Mouse (Mus musculus) megakaryocyte, embryonic 14.5 days (primary cell): ENCODE results near the gene B3gnt4. TPM values are rescaled to one million over a fixed set of nuclear protein-coding genes. Genes with fewer than 3 reads are reported as not detected.
"Not testable (repeated sequence)": the region's sequence is repeated elsewhere in the genome, so short reads cannot be mapped to it uniquely, and the experiment has no call there.

Experiments used
- H3K27me3 ChIP-seq: replicated peaks from 2 replicates; pipeline ENCODE3; 2012; ENCODE audit warnings: inconsistent platforms
- H3K36me3 ChIP-seq: replicated peaks from 2 replicates; pipeline ENCODE3; 2012; ENCODE audit warnings: low read length, inconsistent platforms, mixed read lengths
- H3K4me1 ChIP-seq: 2 replicates; pipeline ENCODE4 v1.6.1; 2012; ENCODE audit warnings: inconsistent platforms
- H3K4me3 ChIP-seq: replicated peaks from 2 replicates; pipeline ENCODE3; 2012; ENCODE audit warnings: moderate library complexity, mild to moderate bottlenecking, inconsistent platforms
- H3K9me3 ChIP-seq: 2 replicates; pipeline ENCODE4 v1.6.1; 2012; ENCODE audit warnings: inconsistent platforms
- FLI1 ChIP-seq: IDR thresholded peaks from 2 replicates; pipeline ENCODE4 v1.6.1; 2012; ENCODE audit warnings: low read length, inconsistent platforms, mixed read lengths
- GATA1 ChIP-seq: IDR thresholded peaks from 3 replicates; pipeline ENCODE4 v1.6.1; 2012; ENCODE audit warnings: mixed read lengths, low read length, inconsistent platforms, borderline replicate concordance
- polyA plus RNA-seq: library from polyadenylated mRNA; stranded (reverse); fragments of >175 nt; gene quantifications from 2 replicates; pipeline ENCODE4 v1.2.3, GENCODE M21; 2012; ENCODE audit warnings: low replicate concordance; ENCODE audit not compliant: insufficient read depth

B3gnt4 gene
- polyA plus RNA-seq, 1 experiment, result not detected

DNA sequence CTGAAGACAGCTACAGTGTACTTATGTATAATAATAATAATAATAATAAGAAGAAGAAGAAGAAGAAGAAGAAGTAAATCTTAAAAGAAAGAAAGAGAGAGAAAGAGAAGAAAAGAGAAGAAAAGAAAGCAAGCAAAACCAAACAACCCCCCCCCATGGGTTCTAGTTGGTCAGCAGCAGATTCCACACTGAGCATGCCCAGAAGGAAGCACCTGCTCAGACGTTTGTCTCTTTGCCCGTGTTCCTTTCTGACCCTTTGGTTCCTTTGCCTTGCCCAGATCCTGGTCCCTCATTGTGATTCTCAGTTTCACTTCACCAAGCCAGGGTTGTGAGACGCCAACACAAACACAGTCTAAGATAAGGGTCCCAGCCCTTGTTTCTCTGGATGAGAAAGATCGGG is 8.3 kb upstream of the B3gnt4 start:
- peaks cover 67% of the 10 kb centered on the region for H3K27me3 ChIP-seq
- TF ChIP-seq FLI1, result no peak
- no peak for TF ChIP-seq GATA1

DNA sequence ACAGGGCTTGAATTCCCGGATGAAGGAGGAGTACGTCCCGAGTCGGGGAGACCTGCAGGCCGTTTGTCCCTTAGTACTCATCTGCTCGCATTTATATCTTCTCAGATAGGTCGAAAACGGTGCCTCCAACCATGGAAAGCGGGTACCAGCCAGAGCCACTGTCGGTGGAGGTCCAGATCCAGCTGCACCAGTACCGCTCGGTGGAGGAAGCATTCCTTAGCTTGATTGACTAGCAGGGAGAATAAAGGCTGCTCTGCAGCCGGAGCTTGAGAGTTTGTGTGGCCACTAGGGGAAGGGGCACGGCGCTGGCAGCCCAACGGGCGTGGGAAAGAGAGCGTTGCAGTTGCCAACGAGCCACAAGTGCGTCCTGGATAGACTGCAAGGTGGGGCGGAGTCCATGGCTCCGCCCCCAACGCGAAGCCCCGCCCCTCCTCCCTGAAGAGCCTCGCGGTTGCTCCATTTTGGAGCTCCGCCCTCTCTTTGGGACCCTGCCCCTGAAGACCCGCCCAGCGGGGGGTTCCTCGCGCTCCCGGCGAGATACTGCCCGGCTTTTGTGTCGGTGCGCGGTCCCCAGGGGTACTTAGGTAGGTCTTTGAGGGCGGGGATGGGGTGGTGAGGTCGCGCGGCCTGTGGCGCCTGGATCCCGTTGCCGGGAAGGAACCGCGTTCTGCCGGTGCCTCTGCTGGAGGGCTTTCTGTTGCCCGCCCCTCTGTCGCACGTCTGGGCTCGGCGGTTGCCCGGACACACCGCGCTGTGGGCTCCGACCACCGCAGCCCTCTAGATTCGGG is 2.1 kb upstream of the B3gnt4 start:
- H3K4me1 ChIP-seq, result peaks cover 23% of the 10 kb centered on the region
- TF ChIP-seq FLI1, result no peak
- TF ChIP-seq GATA1, result no peak
- peak overlapping the region; percentile 90 for H3K4me3 ChIP-seq
- H3K36me3 ChIP-seq, result peaks cover 14% of the 10 kb centered on the region
- H3K9me3 ChIP-seq, result no peaks in the 10 kb centered on the region
- H3K27me3 ChIP-seq, result peaks cover 64% of the 10 kb centered on the region

More for the DNA sequence above, 8.3 kb upstream of the B3gnt4 start:
- Histone ChIP-seq H3K9me3 (no peaks in the 10 kb centered on the region), H3K4me1 (peaks cover 28% of the 10 kb centered on the region), H3K4me3 (no peak overlapping the region), H3K36me3 (no peaks in the 10 kb centered on the region)

DNA sequence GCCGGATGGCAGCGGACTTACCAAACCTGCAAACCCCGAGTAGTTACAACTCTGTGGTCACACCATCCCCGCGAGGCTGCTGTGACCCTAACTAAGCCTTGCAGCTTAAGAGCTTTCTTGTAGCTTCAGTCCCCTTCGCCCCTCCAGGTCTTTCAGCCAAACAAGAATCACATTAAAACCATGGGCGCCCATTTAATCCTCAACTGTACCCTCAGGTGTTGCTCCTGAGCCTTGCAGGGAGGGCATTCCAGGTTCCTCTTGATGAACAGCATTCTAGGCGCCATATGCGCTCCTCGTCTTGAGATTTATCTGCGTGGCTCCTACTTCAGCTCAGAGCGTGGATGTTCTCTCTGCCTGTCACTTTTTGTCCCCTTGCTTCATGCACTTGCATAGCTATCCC is 1.3 kb upstream of the B3gnt4 start:
- Histone ChIP-seq H3K27me3 (peaks cover 58% of the 10 kb centered on the region), H3K9me3 (no peaks in the 10 kb centered on the region), H3K36me3 (peaks cover 14% of the 10 kb centered on the region), H3K4me1 (peaks cover 23% of the 10 kb centered on the region), H3K4me3 (peak overlapping the region; percentile 90)
- TF ChIP-seq FLI1, result no peak
- no peak for TF ChIP-seq GATA1

DNA sequence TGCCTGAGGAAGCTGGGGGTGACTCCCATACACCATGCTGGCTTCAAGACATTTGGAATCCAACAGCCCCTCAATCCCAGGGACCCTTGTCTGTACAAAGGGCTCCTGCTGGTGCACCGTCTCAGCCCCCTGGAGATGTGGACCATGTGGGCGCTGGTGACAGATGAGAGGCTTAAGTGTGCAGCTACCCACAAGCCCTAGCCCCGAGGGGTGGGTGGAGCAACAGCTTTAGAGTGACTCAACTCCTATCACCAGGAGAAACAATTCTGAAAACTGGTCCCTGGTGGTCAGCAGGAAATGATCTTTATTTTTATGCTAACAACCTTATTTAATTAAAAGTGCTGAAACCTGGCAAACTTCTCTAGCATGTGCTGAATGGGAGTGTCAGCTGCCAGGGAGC is 1.2 kb downstream of the B3gnt4 start:
- Histone ChIP-seq H3K4me1 (peaks cover 29% of the 10 kb centered on the region), H3K27me3 (peaks cover 44% of the 10 kb centered on the region), H3K36me3 (peaks cover 22% of the 10 kb centered on the region)
- not testable (repeated sequence) for H3K4me3 ChIP-seq, H3K9me3 ChIP-seq

DNA sequence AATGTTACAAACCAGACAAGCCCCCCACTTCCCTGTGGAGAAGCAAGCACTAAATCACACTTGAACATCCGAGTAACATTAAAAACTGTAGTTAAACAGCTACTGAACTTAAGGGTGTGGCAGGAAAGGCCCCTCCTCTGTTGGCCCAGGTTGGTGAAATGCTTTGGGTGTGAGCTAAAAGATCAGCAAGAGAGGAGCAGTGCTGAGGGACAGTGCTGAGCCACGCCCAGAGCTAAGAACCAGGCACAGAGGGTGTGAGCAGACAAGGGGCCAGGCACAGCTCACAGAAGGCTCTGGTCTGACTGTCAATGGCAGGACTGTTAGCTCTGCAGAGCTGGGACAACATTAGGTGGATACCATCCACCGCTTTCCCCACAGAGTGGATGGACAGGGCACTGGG is 1.8 kb downstream of the B3gnt4 start:
- Histone ChIP-seq H3K27me3 (peaks cover 39% of the 10 kb centered on the region), H3K36me3 (peaks cover 28% of the 10 kb centered on the region), H3K4me3 (no peak overlapping the region), H3K9me3 (no peaks in the 10 kb centered on the region), H3K4me1 (peaks cover 29% of the 10 kb centered on the region)
- TF ChIP-seq GATA1 (no peak), FLI1 (no peak)

DNA sequence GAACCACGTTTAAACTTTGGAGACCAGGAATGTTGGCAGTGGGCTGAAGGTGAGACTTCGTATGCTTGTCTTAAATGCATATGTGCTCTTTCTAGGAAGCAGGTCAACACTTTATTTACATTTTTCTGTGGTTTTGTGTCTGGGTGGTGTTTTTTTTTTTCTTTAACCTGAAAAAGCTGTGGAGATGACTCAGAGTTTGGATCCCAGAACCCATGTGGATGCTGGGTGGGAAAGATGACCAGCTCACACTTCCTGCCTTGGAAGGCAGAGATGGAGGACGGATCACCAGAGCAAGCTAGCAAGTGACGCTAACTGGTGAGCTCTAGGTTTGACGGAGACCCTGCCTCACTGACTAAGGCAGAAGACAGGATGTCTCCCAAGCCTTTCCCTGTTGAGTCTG is 4.6 kb downstream of the B3gnt4 start:
- Histone ChIP-seq H3K9me3 (no peaks in the 10 kb centered on the region), H3K36me3 (peaks cover 50% of the 10 kb centered on the region), H3K27me3 (peaks cover 11% of the 10 kb centered on the region), H3K4me1 (peaks cover 11% of the 10 kb centered on the region), H3K4me3 (no peak overlapping the region)
- TF ChIP-seq GATA1 (no peak), FLI1 (no peak)

DNA sequence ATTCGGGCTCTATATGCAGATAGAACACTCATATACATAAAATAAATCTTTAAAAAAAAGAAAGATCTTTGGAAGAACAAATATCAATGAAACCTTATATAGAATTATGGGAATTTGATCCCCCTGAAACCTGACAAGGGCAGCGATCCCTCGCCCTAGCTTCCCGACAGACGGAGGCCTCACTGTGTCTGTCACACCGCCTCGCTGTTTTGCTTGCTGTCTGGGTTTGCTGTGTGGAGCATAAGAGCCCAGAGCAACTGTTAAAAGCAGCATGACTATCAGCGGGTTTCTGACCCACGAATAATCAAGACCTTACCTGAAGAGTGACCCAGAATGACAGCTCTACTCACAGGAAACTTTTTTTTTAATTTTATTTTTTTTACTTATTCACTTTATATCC is 10.4 kb downstream of the B3gnt4 start:
- H3K4me3 ChIP-seq, result no peak overlapping the region
- H3K4me1 ChIP-seq, result peaks cover 29% of the 10 kb centered on the region
- peaks cover 42% of the 10 kb centered on the region for H3K36me3 ChIP-seq
- no peaks in the 10 kb centered on the region for H3K9me3 ChIP-seq
- TF ChIP-seq FLI1 (no peak), GATA1 (no peak)
- no peaks in the 10 kb centered on the region for H3K27me3 ChIP-seq

DNA sequence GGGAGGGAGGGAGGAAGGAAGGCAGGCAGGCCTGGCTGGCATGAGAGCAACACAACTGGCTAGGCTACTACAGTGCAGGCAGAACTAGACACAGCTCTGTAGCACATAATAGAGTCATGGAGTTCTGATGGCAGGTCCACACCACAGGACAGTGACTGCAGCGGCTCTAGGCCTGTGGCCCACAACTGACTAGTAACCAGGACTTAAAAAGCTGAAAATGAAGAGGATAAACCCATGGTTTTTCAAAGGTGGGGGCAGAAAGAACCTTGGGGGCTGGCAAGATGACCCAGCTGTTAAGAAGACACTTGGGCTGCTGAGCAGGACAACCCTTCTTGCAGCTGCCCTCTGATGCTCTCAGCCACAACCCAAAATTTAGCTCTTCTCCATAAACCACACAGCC is 11.4 kb downstream of the B3gnt4 start:
- H3K4me3 ChIP-seq, result no peak overlapping the region
- TF ChIP-seq GATA1 (no peak), FLI1 (no peak)
- H3K36me3 ChIP-seq, result peaks cover 42% of the 10 kb centered on the region
- no peaks in the 10 kb centered on the region for H3K9me3 ChIP-seq
- H3K4me1 ChIP-seq, result peaks cover 29% of the 10 kb centered on the region
- H3K27me3 ChIP-seq, result no peaks in the 10 kb centered on the region

DNA sequence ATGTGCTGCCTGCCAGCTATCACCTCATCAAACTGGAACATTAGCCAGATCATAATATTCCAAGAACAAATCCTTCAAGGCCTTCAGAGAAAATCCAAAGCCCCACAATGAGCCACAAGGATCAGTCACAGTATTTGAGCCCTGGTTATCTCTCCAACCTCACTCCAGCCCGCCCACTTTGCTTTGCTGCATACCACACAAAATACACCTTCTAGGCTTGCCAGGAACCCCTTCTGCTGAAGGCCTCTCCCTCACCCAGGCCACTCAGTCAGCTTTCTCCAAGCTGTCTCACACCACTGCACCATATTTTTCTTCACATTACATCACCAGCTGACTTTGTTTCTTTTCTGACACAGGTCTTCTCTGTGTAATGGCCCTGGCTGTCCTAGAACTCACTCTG is 11.9 kb downstream of the B3gnt4 start:
- no peak overlapping the region for H3K4me3 ChIP-seq
- peaks cover 42% of the 10 kb centered on the region for H3K36me3 ChIP-seq
- H3K4me1 ChIP-seq, result peaks cover 29% of the 10 kb centered on the region
- no peak for TF ChIP-seq FLI1
- no peak for TF ChIP-seq GATA1
- H3K9me3 ChIP-seq, result no peaks in the 10 kb centered on the region
- H3K27me3 ChIP-seq, result no peaks in the 10 kb centered on the region

DNA sequence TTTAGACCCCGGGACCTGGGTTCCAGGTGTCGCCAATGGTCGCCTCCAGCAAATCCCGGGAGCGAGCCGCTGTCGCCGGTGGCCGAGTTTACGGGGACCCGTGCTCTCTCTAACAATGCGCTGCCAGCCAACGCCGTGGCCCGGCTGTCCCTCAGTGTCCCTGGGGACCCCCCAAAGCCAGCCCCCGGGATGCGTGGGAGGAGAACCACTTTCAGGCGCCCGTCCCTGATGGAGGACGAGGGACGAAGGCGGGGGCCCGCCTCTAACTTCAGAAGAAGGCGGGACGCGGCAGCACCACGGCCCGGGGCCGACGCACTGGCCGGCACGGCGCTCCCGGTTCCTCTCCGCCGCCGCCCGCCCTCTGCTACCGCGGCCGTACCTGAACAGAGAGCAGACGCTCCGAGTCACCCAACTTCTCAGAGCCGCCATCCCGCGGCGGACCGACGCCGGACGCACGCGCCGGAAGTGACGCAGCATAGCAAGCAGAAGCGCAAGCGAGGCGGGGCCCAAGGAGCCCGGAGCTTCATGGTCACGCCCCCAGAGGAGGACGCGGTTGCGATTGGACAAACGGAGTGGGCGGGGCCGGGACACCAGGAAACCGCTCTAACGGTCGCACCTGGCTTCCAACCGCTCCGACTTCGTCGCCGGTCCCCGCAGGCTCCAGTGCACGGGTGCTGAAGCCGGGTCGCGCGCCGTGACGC is 13.6 kb downstream of the B3gnt4 start, which contains the start of gene Diablo:
TSS of gene Diablo (minus strand) at position 485 of the 701 bp plus-strand sequence.
- peaks cover 45% of the 10 kb centered on the region for H3K36me3 ChIP-seq

More for the DNA sequence above, 13.6 kb downstream of the B3gnt4 start, which contains the start of gene Diablo:
- Histone ChIP-seq H3K27me3 (no peaks in the 10 kb centered on the region), H3K9me3 (no peaks in the 10 kb centered on the region), H3K4me1 (peaks cover 29% of the 10 kb centered on the region), H3K4me3 (peak within 1 kb of the TSS; percentile 96)
- TF ChIP-seq FLI1, result no peak
- TF ChIP-seq GATA1, result no peak
